31 mouse cellular contexts compared by ENCODE assay signal in the genomic region with DNA sequence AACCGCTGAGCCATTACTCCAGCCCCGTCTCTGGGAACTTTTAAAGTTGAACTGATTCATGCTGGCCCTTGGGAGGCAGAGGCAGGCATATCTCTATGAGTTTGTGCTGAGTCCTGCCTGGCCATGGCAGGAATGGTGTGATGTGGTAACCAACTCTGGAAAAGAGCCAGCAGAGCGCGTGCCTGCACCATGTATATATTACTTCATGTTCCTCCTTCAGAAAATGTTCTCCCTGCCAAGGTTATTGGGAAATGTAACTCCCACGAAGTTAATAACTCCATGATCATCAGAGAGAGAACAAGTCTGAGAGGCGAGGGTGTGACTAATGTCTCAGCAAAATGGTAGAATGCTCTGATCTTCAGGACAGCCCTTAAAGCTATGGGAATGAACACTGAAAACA. TPM values are rescaled to one million over a fixed set of nuclear protein-coding genes. Genes with fewer than 3 reads are reported as not detected.
A peak's percentile ranks its signal among the peaks of the same experiment; 100 is the strongest.
DNase-seq lines count a peak whose midpoint lies in the region; ATAC-seq and TF ChIP-seq lines count a peak whose summit lies in the region.
"Had no signal": no experiment of that assay in that cellular context is flagged by ENCODE, and none has a peak within 500 bp of the region (broad histone marks: within the 10 kb centered on the region; RNA-seq: fewer than 3 reads in every experiment).

No protein-coding gene starts in this region.

- no peak overlapping the region for H3K9ac ChIP-seq in intestine, postnatal 0 days (ENCODE audit: low read depth, low read length)
- H3K9ac ChIP-seq in intestine, embryonic 16.5 days (ENCODE audit: low read depth, low read length) = no peak overlapping the region
- no peak overlapping the region for H3K9ac ChIP-seq in liver, embryonic 12.5 days
- H3K9ac ChIP-seq: embryonic facial prominence, embryonic 15.5 days; forebrain, embryonic 15.5 days; heart, embryonic 15.5 days; hindbrain, embryonic 13.5 days had no signal

- H3K27me3 ChIP-seq in intestine, postnatal 0 days (replicated peaks; ENCODE audit: control insufficient read depth, insufficient read depth, low read length) = no peaks in the 10 kb centered on the region
- H3K27me3 ChIP-seq in intestine, embryonic 16.5 days (replicated peaks; ENCODE audit: control insufficient read depth, insufficient read depth, low read length) = no peaks in the 10 kb centered on the region
- H3K27me3 ChIP-seq in liver, embryonic 12.5 days (replicated peaks) = no peaks in the 10 kb centered on the region
- H3K27me3 ChIP-seq: embryonic facial prominence, embryonic 15.5 days; forebrain, embryonic 15.5 days; heart, embryonic 15.5 days; hindbrain, embryonic 13.5 days; Patski had no signal

- 74% methylated on average over 6 of the region's 6 CpGs for WGBS in intestine, postnatal 0 days
- WGBS in intestine, embryonic 16.5 days = 85% methylated on average over 6 of the region's 6 CpGs
- WGBS in lung, adult 2 months = 63% methylated on average over 6 of the region's 6 CpGs
- 69% methylated on average over 6 of the region's 6 CpGs for WGBS in liver, embryonic 12.5 days (ENCODE audit: insufficient replicate concordance)

- H3K27ac ChIP-seq in intestine, postnatal 0 days (ENCODE audit: low read depth, low read length) = no peak overlapping the region
- H3K27ac ChIP-seq in intestine, embryonic 16.5 days (ENCODE audit: low read length) = no peak overlapping the region
- H3K27ac ChIP-seq in liver, embryonic 12.5 days = no peak overlapping the region
- H3K27ac ChIP-seq: embryonic facial prominence, embryonic 15.5 days; forebrain, embryonic 15.5 days; heart, adult 2 months; heart, embryonic 15.5 days; hindbrain, embryonic 13.5 days; hindbrain, postnatal 0 days had no signal

- TF ChIP-seq CTCF in intestine, postnatal 0 days (IDR thresholded peaks at IDR 0.05; ENCODE audit: low read depth) = peak; percentile 21; the same call in 1 of the 2 replicates
- no peak for TF ChIP-seq CTCF in lung, adult 2 months (IDR thresholded peaks at IDR 0.05; ENCODE audit: insufficient read depth, low read length)

- no peak overlapping the region for H3K4me2 ChIP-seq in intestine, postnatal 0 days (replicated peaks; ENCODE audit: low read depth)
- no peak overlapping the region for H3K4me2 ChIP-seq in intestine, embryonic 16.5 days (ENCODE audit: low read depth, low read length)
- H3K4me2 ChIP-seq in liver, embryonic 12.5 days = no peak overlapping the region
- H3K4me2 ChIP-seq: embryonic facial prominence, embryonic 15.5 days; forebrain, embryonic 15.5 days; heart, embryonic 11.5 days; heart, embryonic 15.5 days; hindbrain, embryonic 13.5 days had no signal

- H3K4me3 ChIP-seq in intestine, postnatal 0 days (ENCODE audit: low read depth, low read length) = no peak overlapping the region
- no peak overlapping the region for H3K4me3 ChIP-seq in intestine, embryonic 16.5 days (ENCODE audit: low read length)
- no peak overlapping the region for H3K4me3 ChIP-seq in lung, adult 2 months (replicated peaks; ENCODE audit: extremely low read depth, low read depth, low read length)
- no peak overlapping the region for H3K4me3 ChIP-seq in liver, embryonic 12.5 days
- H3K4me3 ChIP-seq: embryonic facial prominence, embryonic 15.5 days; erythroblast, embryonic 14.5 days; forebrain, embryonic 15.5 days; heart, adult 2 months; heart, embryonic 15.5 days; hindbrain, embryonic 13.5 days had no signal

- H3K36me3 ChIP-seq in intestine, postnatal 0 days (ENCODE audit: control insufficient read depth, insufficient read depth) = no peaks in the 10 kb centered on the region
- H3K36me3 ChIP-seq in intestine, embryonic 16.5 days (ENCODE audit: control insufficient read depth, insufficient read depth, low read length) = no peaks in the 10 kb centered on the region
- H3K36me3 ChIP-seq in liver, embryonic 12.5 days = no peaks in the 10 kb centered on the region
- H3K36me3 ChIP-seq: embryonic facial prominence, embryonic 15.5 days; forebrain, embryonic 15.5 days; G1E; heart, embryonic 15.5 days; hindbrain, embryonic 13.5 days had no signal

- DNase-seq in lung, postnatal 36 days = peak; percentile 45
- DNase-seq in lung, adult 2 months = no peak
- DNase-seq in brain, adult 2 months (ENCODE audit: low read depth, low spot score) = peak; percentile 17
- no peak for DNase-seq in spleen, postnatal 14 days (ENCODE audit: low spot score in 2 of 2)
- DNase-seq: adrenal gland, adult 8-10 months; B cell, adult 2 months; cerebellum, adult 2 months; cerebellum, postnatal 14 days; embryo, embryonic 11 days; gastrocnemius, postnatal 36 days; heart, adult 2 months; heart, postnatal 14 days had no signal

- H3K4me1 ChIP-seq in intestine, postnatal 0 days (replicated peaks; ENCODE audit: control insufficient read depth, insufficient read depth, low read length) = no peaks in the 10 kb centered on the region
- H3K4me1 ChIP-seq in intestine, embryonic 16.5 days (ENCODE audit: control insufficient read depth, insufficient read depth, low read length) = no peaks in the 10 kb centered on the region
- no peaks in the 10 kb centered on the region for H3K4me1 ChIP-seq in lung, adult 2 months (ENCODE audit: control insufficient read depth, insufficient read depth, low read length)
- H3K4me1 ChIP-seq in liver, embryonic 12.5 days = peaks cover 9% of the 10 kb centered on the region
- H3K4me1 ChIP-seq: embryonic facial prominence, embryonic 15.5 days; forebrain, embryonic 15.5 days; heart, embryonic 15.5 days; hindbrain, embryonic 13.5 days had no signal

- H3K9me3 ChIP-seq in intestine, postnatal 0 days (ENCODE audit: control insufficient read depth) = no peaks in the 10 kb centered on the region
- H3K9me3 ChIP-seq in intestine, embryonic 16.5 days (ENCODE audit: control insufficient read depth, low read length) = no peaks in the 10 kb centered on the region
- no peaks in the 10 kb centered on the region for H3K9me3 ChIP-seq in liver, embryonic 12.5 days (replicated peaks)
- H3K9me3 ChIP-seq: embryonic facial prominence, embryonic 15.5 days; forebrain, embryonic 15.5 days; heart, embryonic 15.5 days; hindbrain, embryonic 13.5 days had no signal

- ATAC-seq in intestine, postnatal 0 days = peak; percentile 22; the same call in 1 of the 2 replicates
- no peak for ATAC-seq in intestine, embryonic 16.5 days
- ATAC-seq in megakaryocyte progenitor cell, adult 5-6 weeks (replicated peaks; ENCODE audit: poor library complexity) = peak; percentile 71
- no peak for ATAC-seq in liver, embryonic 12.5 days
- ATAC-seq: activated CD4-positive, CD25-positive, alpha-beta regulatory T cell, adult 4 months; CD4-positive, CD25-positive, alpha-beta regulatory T cell, adult 4 months; forebrain, embryonic 15.5 days; hindbrain, postnatal 0 days; Patski had no signal

- TF ChIP-seq POLR2A in lung, adult 2 months (IDR thresholded peaks at IDR 0.05; ENCODE audit: borderline replicate concordance, extremely low read depth, low read depth, low read length) = no peak

RNA-seq across cellular contexts. Expression of a gene that starts 19.1 kb away (rescaled TPM):
- not detected in 2 replicates for polyA plus RNA-seq in intestine, postnatal 0 days (2015; fragmentation: Nextera tagmentation; extraction: Ambion mirVana)
- polyA plus RNA-seq in intestine, embryonic 16.5 days (2015; fragmentation: Nextera tagmentation; extraction: Ambion mirVana) = 0.15 and 0.16 TPM in 2 replicates
- polyA plus RNA-seq in lung, adult 2 months (2012; rRNA removed) = not detected in 2 replicates
- total RNA-seq in megakaryocyte progenitor cell, adult 5-6 weeks (2015) = 0.17 TPM in 1 of 2 replicates, not detected in the other
- not detected in 2 replicates for total RNA-seq in megakaryocyte progenitor cell, adult 5-6 weeks (2017)
- polyA plus RNA-seq in liver, embryonic 12.5 days (2016; fragmentation: Nextera tagmentation; extraction: Ambion mirVana) = 0.22 and 0.31 TPM in 2 replicates
- total RNA-seq: adrenal gland, adult 8-10 months; common myeloid progenitor, adult 5-6 weeks; gastrocnemius, adult 8-10 months; gastrocnemius, postnatal 36 days; heart, adult 2 months; heart, postnatal 14 days; hematopoietic stem cell, adult 5-6 weeks had no signal
- polyA plus RNA-seq: activated CD4-positive, CD25-positive, alpha-beta regulatory T cell, adult 4 months; CD4-positive, CD25-positive, alpha-beta regulatory T cell, adult 4 months; cerebellum, adult 2 months; embryonic facial prominence, embryonic 15.5 days; erythroblast, embryonic 14.5 days; forebrain, embryonic 11.5 days; G1E; heart, adult 2 months; Patski had no signal

RNA-seq across cellular contexts. Expression of a gene that starts 20.9 kb away (rescaled TPM):
- 1,439 and 1,503 TPM in 2 replicates for polyA plus RNA-seq in intestine, postnatal 0 days (2015; fragmentation: Nextera tagmentation; extraction: Ambion mirVana)
- polyA plus RNA-seq in intestine, embryonic 16.5 days (2015; fragmentation: Nextera tagmentation; extraction: Ambion mirVana) = 296 and 437 TPM in 2 replicates
- 167 and 189 TPM in 2 replicates for polyA plus RNA-seq in lung, adult 2 months (2012; rRNA removed)
- 39.9 and 43.8 TPM in 2 replicates for total RNA-seq in megakaryocyte progenitor cell, adult 5-6 weeks (2015)
- 37.1 and 37.3 TPM in 2 replicates for total RNA-seq in megakaryocyte progenitor cell, adult 5-6 weeks (2017)
- 36.5 and 40.8 TPM in 2 replicates for polyA plus RNA-seq in liver, embryonic 12.5 days (2016; fragmentation: Nextera tagmentation; extraction: Ambion mirVana)

RNA-seq across cellular contexts. Expression of a gene that starts 20.9 kb away (rescaled TPM):
- 5.4 and 5.5 TPM in 2 replicates for polyA plus RNA-seq in intestine, postnatal 0 days (2015; fragmentation: Nextera tagmentation; extraction: Ambion mirVana)
- 11.6 and 13.2 TPM in 2 replicates for polyA plus RNA-seq in intestine, embryonic 16.5 days (2015; fragmentation: Nextera tagmentation; extraction: Ambion mirVana)
- 1.8 and 2.4 TPM in 2 replicates for polyA plus RNA-seq in lung, adult 2 months (2012; rRNA removed)
- total RNA-seq in megakaryocyte progenitor cell, adult 5-6 weeks (2015) = 2.0 and 3.5 TPM in 2 replicates
- 5.2 and 7.4 TPM in 2 replicates for total RNA-seq in megakaryocyte progenitor cell, adult 5-6 weeks (2017)
- polyA plus RNA-seq in liver, embryonic 12.5 days (2016; fragmentation: Nextera tagmentation; extraction: Ambion mirVana) = 39.1 and 42.8 TPM in 2 replicates

RNA-seq across cellular contexts. Expression of a gene that starts 20.9 kb away (rescaled TPM):
- polyA plus RNA-seq in intestine, postnatal 0 days (2015; fragmentation: Nextera tagmentation; extraction: Ambion mirVana) = 448 and 457 TPM in 2 replicates
- 332 and 340 TPM in 2 replicates for polyA plus RNA-seq in intestine, embryonic 16.5 days (2015; fragmentation: Nextera tagmentation; extraction: Ambion mirVana)
- polyA plus RNA-seq in lung, adult 2 months (2012; rRNA removed) = 189 and 202 TPM in 2 replicates
- 155 and 168 TPM in 2 replicates for total RNA-seq in megakaryocyte progenitor cell, adult 5-6 weeks (2015)
- total RNA-seq in megakaryocyte progenitor cell, adult 5-6 weeks (2017) = 94.0 and 121 TPM in 2 replicates
- 193 and 196 TPM in 2 replicates for polyA plus RNA-seq in liver, embryonic 12.5 days (2016; fragmentation: Nextera tagmentation; extraction: Ambion mirVana)

RNA-seq across cellular contexts. Expression of a gene that starts 36.3 kb away (rescaled TPM):
- 830 and 832 TPM in 2 replicates for polyA plus RNA-seq in intestine, postnatal 0 days (2015; fragmentation: Nextera tagmentation; extraction: Ambion mirVana)
- polyA plus RNA-seq in intestine, embryonic 16.5 days (2015; fragmentation: Nextera tagmentation; extraction: Ambion mirVana) = 561 and 588 TPM in 2 replicates
- 183 and 193 TPM in 2 replicates for polyA plus RNA-seq in lung, adult 2 months (2012; rRNA removed)
- 244 and 269 TPM in 2 replicates for total RNA-seq in megakaryocyte progenitor cell, adult 5-6 weeks (2015)
- 136 and 168 TPM in 2 replicates for total RNA-seq in megakaryocyte progenitor cell, adult 5-6 weeks (2017)
- 368 and 383 TPM in 2 replicates for polyA plus RNA-seq in liver, embryonic 12.5 days (2016; fragmentation: Nextera tagmentation; extraction: Ambion mirVana)

Comparison
In these comparisons a context has a peak if more than half of its experiments do, and no peak if none do; other contexts are left out.
1. ATAC-seq: peak in intestine, postnatal 0 days (single experiment) and megakaryocyte progenitor cell, adult 5-6 weeks (single experiment); none in intestine, embryonic 16.5 days (single experiment) and liver, embryonic 12.5 days (single experiment).
2. DNase-seq: peak in lung, postnatal 36 days (single experiment) and brain, adult 2 months (single experiment); none in lung, adult 2 months (single experiment) and spleen, postnatal 14 days (0 of 2).